Mouse (Mus musculus) kidney, postnatal 25 days (tissue): ENCODE results near the gene Ezr.
"Not testable (repeated sequence)": the region's sequence is repeated elsewhere in the genome, so short reads cannot be mapped to it uniquely, and the experiment has no call there.

Experiments used
- DNase-seq, 2 experiments: peaks; one replicate each; pipeline ENCODE4 v3.0.0; 2021; ENCODE audit warnings: mixed read lengths in 2 of 2

Ezr gene

DNA sequence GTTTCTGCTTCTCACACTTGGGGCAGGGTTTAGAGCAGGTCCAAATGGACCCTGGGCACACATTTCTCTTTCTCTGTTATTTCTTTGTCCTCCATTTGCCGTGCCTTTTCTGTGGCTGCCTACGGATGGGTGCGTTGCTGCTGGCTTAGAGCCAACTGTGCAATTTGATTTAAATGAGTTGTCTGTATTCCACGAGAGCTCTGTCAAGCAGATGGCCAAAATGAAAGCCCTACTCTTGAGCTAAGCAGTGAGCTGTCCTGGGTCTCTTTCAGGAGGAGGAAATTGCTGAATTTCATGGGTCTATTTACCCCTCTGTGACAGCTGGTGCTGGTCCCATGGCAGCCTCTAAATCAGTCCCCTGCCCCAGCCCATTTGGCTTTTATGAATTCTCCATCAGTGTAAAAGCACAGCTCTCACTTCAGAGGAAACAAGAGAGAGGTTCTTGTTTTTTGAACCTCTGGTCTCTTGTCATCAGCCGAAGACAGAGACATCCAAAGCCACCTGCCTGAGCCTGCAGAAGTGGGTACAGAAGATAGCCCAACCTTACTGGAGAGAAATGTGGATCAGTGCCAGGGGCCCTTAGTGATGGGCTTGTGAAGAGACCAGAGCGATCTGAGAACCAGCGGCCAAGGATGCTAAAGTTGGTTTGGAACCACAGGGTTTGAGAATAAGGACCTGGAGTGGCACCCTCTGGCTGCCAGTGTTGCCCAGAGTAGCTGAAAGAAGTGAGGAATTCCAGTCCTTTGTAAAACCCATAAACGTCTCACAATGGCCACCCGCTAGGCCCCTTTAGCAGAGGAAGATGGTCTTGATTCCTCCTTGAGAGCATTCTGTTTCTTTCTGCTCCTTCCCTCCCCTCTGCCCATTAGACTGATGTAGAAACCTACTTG lies 79.0 kb downstream of the Ezr start:
- DNase-seq = not testable (repeated sequence)

DNA sequence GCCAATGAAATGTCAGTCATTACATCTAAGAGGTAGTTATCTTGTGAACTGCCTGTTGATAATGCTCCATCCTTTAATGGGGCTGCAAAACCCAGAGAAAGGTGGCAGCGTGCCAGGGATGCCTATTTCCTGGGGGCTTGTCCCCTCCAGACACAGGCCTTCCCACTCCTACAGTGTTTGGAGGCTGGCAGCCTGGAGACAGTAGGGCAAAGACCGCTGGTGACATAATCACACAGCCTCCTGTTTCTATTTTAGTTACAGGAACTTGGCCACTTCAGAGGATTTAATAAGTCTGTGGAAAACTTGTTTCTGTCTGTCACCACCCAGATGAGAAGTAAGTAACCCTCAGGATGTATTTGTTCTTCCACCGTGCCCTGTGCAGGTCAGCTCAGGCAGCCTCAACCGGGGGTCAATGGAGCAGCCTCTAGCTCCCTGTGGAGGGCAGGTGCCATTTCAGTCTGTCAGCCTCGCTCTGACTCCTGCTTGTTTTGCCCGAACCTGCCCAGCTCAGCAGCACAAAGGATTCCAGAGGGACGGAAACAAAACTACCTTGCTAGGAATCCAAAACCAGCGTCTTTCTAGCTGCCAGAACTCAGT lies 79.9 kb downstream of the Ezr start:
- peak in 1 of 2 experiments; percentile 71 for DNase-seq

DNA sequence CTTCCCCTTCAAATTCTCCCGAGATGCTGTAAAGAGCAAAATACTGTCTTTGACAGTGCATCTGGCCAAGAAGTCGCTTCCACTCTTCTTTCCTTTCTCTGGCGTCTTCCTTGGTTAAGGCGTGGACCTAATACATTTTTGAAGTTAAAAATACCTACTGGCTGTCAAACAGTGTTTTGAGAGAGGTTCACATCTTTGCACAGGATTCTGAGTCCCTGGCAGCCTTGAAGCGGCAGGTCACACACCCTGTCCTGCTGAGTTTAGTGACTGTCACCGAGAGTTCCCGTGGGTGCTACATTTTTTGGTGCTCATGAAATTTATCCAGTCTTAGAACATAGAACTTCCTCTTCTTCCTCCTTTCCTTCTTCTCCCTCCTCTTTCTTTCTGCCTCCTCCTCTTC lies 82.5 kb downstream of the Ezr start:
- not testable (repeated sequence) for DNase-seq

DNA sequence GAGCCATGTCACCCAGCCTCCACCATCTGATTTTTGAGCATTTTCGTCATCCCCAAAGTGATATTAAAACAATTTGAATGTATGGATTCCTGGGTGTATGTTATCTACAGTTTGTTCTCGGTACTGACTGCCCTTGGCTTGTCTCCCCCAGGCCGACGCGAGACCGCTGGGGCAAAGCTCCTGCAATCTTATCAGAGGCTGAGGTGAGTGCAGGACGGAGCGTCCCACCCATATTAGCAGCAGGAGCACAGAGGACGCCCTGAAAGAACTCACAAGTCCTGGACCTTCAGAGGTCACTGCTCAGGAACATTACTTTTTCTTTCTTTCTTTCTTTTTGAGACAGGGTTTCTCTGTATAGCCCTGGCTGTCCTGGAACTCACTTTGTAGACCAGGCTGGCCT lies 83.1 kb downstream of the Ezr start:
- DNase-seq = not testable (repeated sequence)

GRCm38 (mm10) chr17:6697224-6697775 lies 85.3 kb downstream of the Ezr start:
- DNase-seq = peak; percentile 55 to 58

DNA sequence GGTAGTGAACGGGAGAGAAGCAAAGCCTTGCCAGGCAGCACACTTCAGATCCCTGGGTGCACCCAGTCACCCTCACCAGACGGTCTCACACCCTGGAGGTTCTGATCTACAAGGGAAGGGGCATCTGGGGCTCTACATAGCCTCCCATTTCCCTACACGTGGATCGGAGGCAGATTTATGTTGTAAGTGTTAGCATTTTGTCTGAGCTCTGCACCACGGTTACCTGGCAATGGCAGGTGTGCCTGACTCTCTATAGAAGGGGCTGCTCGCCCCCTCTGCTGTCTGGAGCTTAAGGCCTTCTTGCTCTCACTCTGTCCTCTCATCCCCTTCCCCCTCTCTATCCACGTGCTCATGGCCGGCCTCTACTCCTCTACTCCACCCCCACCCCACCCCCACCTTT lies 86.1 kb downstream of the Ezr start:
- peak in 1 of 2 experiments; percentile 28 for DNase-seq

DNA sequence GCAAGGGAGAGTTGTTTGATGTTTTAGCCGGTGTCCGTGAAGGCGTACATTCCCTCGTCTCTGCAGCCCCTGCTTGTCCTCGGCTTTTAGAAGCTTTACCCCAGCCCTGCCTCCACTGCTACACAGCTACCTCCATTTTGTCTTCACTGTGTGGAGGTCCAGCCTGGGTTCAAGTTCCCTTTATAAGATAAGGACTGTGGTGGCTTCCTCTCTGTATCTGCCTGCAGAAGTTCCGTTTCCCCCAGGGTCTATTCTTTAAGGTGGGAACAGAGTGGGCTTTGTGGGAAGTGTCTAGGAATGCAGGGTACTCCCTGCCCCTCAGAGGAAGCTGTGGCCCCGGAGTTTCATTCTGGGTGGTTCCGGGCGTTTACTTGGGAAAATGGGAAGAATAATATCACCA lies 86.9 kb downstream of the Ezr start:
- DNase-seq = peak in 1 of 2 experiments; percentile 31

GRCm38 (mm10) chr17:6691596-6691995 lies 91.0 kb downstream of the Ezr start:
- DNase-seq = peak; percentile 81 to 90

DNA sequence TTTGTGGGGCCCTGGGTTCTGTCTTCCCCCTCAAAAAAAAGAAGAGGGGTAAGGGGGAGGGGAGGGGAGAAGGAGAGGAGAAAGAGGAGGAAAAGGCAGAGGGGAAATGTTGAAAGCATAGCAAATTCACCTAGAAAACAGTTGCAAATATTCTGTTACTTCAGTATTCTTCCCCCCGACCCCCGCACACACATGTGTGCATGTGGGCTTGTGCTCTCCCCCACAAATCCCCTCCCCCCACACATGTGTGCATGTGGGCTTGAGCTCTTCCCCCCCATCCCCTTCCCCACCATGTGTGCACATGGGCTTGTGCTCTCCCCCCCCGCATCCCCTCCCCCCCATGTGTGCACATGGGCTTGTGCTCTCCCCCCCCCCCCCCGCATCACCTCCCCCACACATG lies 93.2 kb downstream of the Ezr start:
- DNase-seq = peak in 1 of 2 experiments; percentile 41
